Mouse (Mus musculus): Measurements from ENCODE around the gene Syne4. TPM values are rescaled to one million over a fixed set of nuclear protein-coding genes. Genes with fewer than 3 reads are reported as not detected.

The Syne4 gene
- total and polyA plus RNA-seq, 3 experiments, result 0.26 to 5.3 (median 0.50) TPM

- 46% methylated on average over 3 of the region's 3 CpGs for WGBS
- no peak overlapping the region for H3K9ac ChIP-seq (ENCODE audit: low read depth, low read length)
- no peaks in the 10 kb centered on the region for H3K27me3 ChIP-seq (ENCODE audit: control insufficient read depth, insufficient read depth, low read length)
- no peak overlapping the region for H3K4me3 ChIP-seq
- intact Hi-C loops (cut with DNase I), result loop anchor here (2.0 kb wide), 1 partner anchor 18 kb away; no protein-coding TSS in a partner anchor
- H3K79me2 ChIP-seq (replicated peaks; ENCODE audit: control insufficient read depth, insufficient read depth, low read length), result no peaks in the 10 kb centered on the region
- H3K4me1 ChIP-seq (ENCODE audit: control insufficient read depth, insufficient read depth, low read length), result no peaks in the 10 kb centered on the region
- no peak for TF ChIP-seq POLR2A (IDR thresholded peaks at IDR 0.05; ENCODE audit: insufficient read depth, low read depth, low read length)
- 0 out of 2 replicates have a peak, but pooled peaks have one; percentile 21 for TF ChIP-seq EP300 (IDR thresholded peaks at IDR 0.05; ENCODE audit: insufficient read depth, low read depth, low read length)
- peak; percentile 79 for TF ChIP-seq CTCF (IDR thresholded peaks at IDR 0.05)
- H3K36me3 ChIP-seq (ENCODE audit: control insufficient read depth, insufficient read depth, low read length), result no peaks in the 10 kb centered on the region
- DNase-seq, result no peak
- no peak overlapping the region for H3K27ac ChIP-seq
Measured at GRCm38 (mm10) chr7:30300914-30301313, 13.7 kb upstream of the Syne4 start.

GRCm38 (mm10) chr7:30306083-30306779 lies 8.4 kb upstream of the Syne4 start:
- no peak overlapping the region for H3K27ac ChIP-seq
- no peak overlapping the region for H3K4me3 ChIP-seq
- H3K27me3 ChIP-seq (ENCODE audit: control insufficient read depth, insufficient read depth, low read length), result no peaks in the 10 kb centered on the region
- no peaks in the 10 kb centered on the region for H3K36me3 ChIP-seq (ENCODE audit: control insufficient read depth, insufficient read depth, low read length)
- H3K4me1 ChIP-seq (ENCODE audit: control insufficient read depth, insufficient read depth, low read length), result peaks cover 3% of the 10 kb centered on the region
- H3K9ac ChIP-seq (ENCODE audit: low read depth, low read length), result no peak overlapping the region
- 86% methylated on average over 16 of the region's 16 CpGs for WGBS
- DNase-seq, result no peak
- H3K79me2 ChIP-seq (replicated peaks; ENCODE audit: control insufficient read depth, insufficient read depth, low read length), result no peaks in the 10 kb centered on the region
- intact Hi-C loops (cut with DNase I), result no loop called here
- TF ChIP-seq EP300 (IDR thresholded peaks at IDR 0.05; ENCODE audit: insufficient read depth, low read depth, low read length) (no peak), POLR2A (IDR thresholded peaks at IDR 0.05; ENCODE audit: insufficient read depth, low read depth, low read length) (no peak), CTCF (IDR thresholded peaks at IDR 0.05) (peak; percentile 54)

GRCm38 (mm10) chr7:30308076-30309005 lies 6.3 kb upstream of the Syne4 start, which contains the start of gene Alkbh6:
Alkbh6 (plus strand) TSS chr7:30308717.
- H3K9ac ChIP-seq (ENCODE audit: low read depth, low read length), result peak within 1 kb of the TSS; percentile 59
- peak within 1 kb of the TSS; percentile 87 for H3K27ac ChIP-seq
- H3K79me2 ChIP-seq (replicated peaks; ENCODE audit: control insufficient read depth, insufficient read depth, low read length), result no peaks in the 10 kb centered on the region
- peaks cover 3% of the 10 kb centered on the region for H3K4me1 ChIP-seq (ENCODE audit: control insufficient read depth, insufficient read depth, low read length)
- WGBS, result 4% methylated on average over 27 of the region's 27 CpGs
- no peak for TF ChIP-seq CTCF (IDR thresholded peaks at IDR 0.05)
- TF ChIP-seq POLR2A (IDR thresholded peaks at IDR 0.05; ENCODE audit: insufficient read depth, low read depth, low read length), result peak; percentile 100
- peak; percentile 75; the same call in 1 of the 2 replicates for TF ChIP-seq EP300 (IDR thresholded peaks at IDR 0.05; ENCODE audit: insufficient read depth, low read depth, low read length)
- peak; percentile 89 to 96 for DNase-seq
- H3K36me3 ChIP-seq (ENCODE audit: control insufficient read depth, insufficient read depth, low read length), result no peaks in the 10 kb centered on the region
- H3K4me3 ChIP-seq, result peak within 1 kb of the TSS; percentile 57
- intact Hi-C loops (cut with DNase I), result loop anchor here (1.0 kb wide), 1 partner anchor 15 kb away; the partner anchor contains the start of gene Sdhaf1
- H3K27me3 ChIP-seq (ENCODE audit: control insufficient read depth, insufficient read depth, low read length), result no peaks in the 10 kb centered on the region

GRCm38 (mm10) chr7:30309395-30310129 lies 5.0 kb upstream of the Syne4 start:
- no peak overlapping the region for H3K27ac ChIP-seq

GRCm38 (mm10) chr7:30310136-30310535 lies 4.5 kb upstream of the Syne4 start:
- H3K27ac ChIP-seq, result no peak overlapping the region
- TF ChIP-seq POLR2A (IDR thresholded peaks at IDR 0.05; ENCODE audit: insufficient read depth, low read depth, low read length), result no peak
- TF ChIP-seq CTCF (IDR thresholded peaks at IDR 0.05), result no peak
- TF ChIP-seq EP300 (IDR thresholded peaks at IDR 0.05; ENCODE audit: insufficient read depth, low read depth, low read length), result no peak
- no peak for DNase-seq
- H3K79me2 ChIP-seq (replicated peaks; ENCODE audit: control insufficient read depth, insufficient read depth, low read length), result no peaks in the 10 kb centered on the region
- no peaks in the 10 kb centered on the region for H3K27me3 ChIP-seq (ENCODE audit: control insufficient read depth, insufficient read depth, low read length)
- H3K4me1 ChIP-seq (ENCODE audit: control insufficient read depth, insufficient read depth, low read length), result peaks cover 3% of the 10 kb centered on the region
- H3K4me3 ChIP-seq, result no peak overlapping the region
- H3K9ac ChIP-seq (ENCODE audit: low read depth, low read length), result no peak overlapping the region
- WGBS, result 83% methylated on average over 12 of the region's 12 CpGs
- H3K36me3 ChIP-seq (ENCODE audit: control insufficient read depth, insufficient read depth, low read length), result no peaks in the 10 kb centered on the region
- intact Hi-C loops (cut with DNase I), result no loop called here

More at GRCm38 (mm10) chr7:30309395-30310129, 5.0 kb upstream of the Syne4 start:
- Histone ChIP-seq H3K79me2 (replicated peaks; ENCODE audit: control insufficient read depth, insufficient read depth, low read length) (no peaks in the 10 kb centered on the region), H3K4me3 (peak overlapping the region; percentile 57; the same call in 1 of the 2 replicates), H3K36me3 (ENCODE audit: control insufficient read depth, insufficient read depth, low read length) (no peaks in the 10 kb centered on the region), H3K9ac (ENCODE audit: low read depth, low read length) (no peak overlapping the region; the same call in 1 of the 2 replicates), H3K4me1 (ENCODE audit: control insufficient read depth, insufficient read depth, low read length) (peaks cover 3% of the 10 kb centered on the region), H3K27me3 (ENCODE audit: control insufficient read depth, insufficient read depth, low read length) (no peaks in the 10 kb centered on the region)
- no peak for DNase-seq
- intact Hi-C loops (cut with DNase I), result loop anchor here (1.0 kb wide), 1 partner anchor 14 kb away; the partner anchor contains the start of gene Sdhaf1
- TF ChIP-seq POLR2A (IDR thresholded peaks at IDR 0.05; ENCODE audit: insufficient read depth, low read depth, low read length) (no peak), EP300 (IDR thresholded peaks at IDR 0.05; ENCODE audit: insufficient read depth, low read depth, low read length) (no peak), CTCF (IDR thresholded peaks at IDR 0.05) (no peak)
- 53% methylated on average over 15 of the region's 15 CpGs for WGBS
